Mouse (Mus musculus): Measurements from ENCODE around the gene Vmn2r-ps159. TPM values are rescaled to one million over a fixed set of nuclear protein-coding genes. Genes with fewer than 3 reads are reported as not detected.
"Not testable (repeated sequence)": the region's sequence is repeated elsewhere in the genome, so short reads cannot be mapped to it uniquely, and the experiment has no call there.

Vmn2r-ps159 gene
- not detected in 2 replicates for polyA plus RNA-seq (2014; fragmentation: Nextera tagmentation; extraction: Ambion mirVana)

DNA sequence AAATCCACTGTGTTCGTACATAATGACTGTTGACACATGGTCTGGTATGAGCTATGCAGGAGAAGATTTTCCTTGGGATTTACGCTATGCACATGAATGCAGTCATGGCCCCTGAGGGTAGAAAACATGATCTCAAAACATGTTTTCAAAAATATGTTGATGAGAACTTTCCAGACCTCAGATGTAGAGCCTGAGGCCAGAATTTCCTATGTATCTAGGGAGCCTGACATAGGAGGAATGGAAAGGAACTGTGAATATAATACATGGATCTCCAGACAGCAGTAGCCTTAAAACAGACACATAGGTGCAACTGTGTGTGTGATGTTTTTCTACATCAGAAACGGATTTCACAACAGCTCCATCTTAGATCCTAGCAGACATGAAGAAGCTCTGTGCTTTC lies at the start of gene Vmn2r-ps159:
Gene Vmn2r-ps159 (plus strand): TSS at position 301 of the 400 bp plus-strand sequence.
- DNase-seq (ENCODE audit: low spot score); H3K4me3 ChIP-seq (ENCODE audit: low read depth, low read length); ATAC-seq (ENCODE audit: insufficient read depth, low FRiP score, low TSS enrichment); H3K4me1 ChIP-seq (ENCODE audit: control insufficient read depth, insufficient read depth, low read length); H3K9me3 ChIP-seq (ENCODE audit: control insufficient read depth, low read length); H3K36me3 ChIP-seq (ENCODE audit: control insufficient read depth, insufficient read depth, low read length); H3K9ac ChIP-seq (ENCODE audit: low read length); H3K27ac ChIP-seq (ENCODE audit: low read depth, low read length); H3K27me3 ChIP-seq (ENCODE audit: control insufficient read depth, insufficient read depth, low read length); H3K4me2 ChIP-seq (ENCODE audit: low read depth): not testable (repeated sequence)
- whole genome bisulfite sequencing, result 76% methylated on average over 3 of the region's 3 CpGs

DNA sequence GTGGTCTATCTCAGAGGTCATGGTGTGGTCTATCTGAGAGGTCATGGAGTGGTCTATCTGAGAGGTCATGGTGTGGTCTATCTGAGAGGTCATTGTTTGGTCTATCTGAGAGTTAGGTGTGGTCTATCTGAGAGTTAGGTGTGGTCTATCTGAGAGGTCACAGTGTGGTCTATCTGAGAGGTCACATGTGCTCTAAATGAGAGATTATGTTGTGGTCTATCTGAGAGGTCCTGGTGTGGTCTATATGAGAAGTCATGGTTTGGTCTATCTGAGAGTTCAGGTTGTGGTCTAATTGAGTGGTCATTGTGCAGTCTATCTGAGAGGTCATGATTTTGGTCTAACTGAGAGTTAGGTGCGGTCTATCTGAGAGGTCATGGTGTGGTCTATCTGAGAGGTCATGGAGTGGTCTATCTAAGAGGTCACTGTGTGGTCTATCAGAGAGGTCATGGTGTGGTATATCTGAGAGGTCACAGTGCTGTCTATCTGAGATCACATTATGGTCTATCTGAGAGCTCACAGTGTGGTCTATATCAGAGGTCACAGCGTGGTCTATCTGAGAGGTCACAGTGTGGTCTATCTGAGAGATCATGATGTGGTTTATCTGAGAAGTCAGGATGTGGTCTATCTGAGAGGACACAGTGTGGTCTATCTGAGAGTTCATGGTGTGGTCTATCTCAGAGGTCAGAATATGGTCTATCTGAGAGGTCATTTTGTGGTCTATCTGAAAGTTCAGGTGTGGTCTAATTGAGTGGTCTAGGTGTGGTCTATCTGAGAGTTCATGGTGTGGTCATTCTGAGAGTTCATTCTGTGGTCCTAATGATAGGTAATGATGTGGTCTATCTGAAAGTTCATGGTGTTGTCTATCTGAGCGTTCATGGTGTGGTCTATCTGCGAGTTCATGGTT lies 10.9 kb downstream of the Vmn2r-ps159 start:
- H3K27ac ChIP-seq (ENCODE audit: low read depth, low read length); DNase-seq (ENCODE audit: low spot score); H3K9ac ChIP-seq (ENCODE audit: low read length); H3K4me1 ChIP-seq (ENCODE audit: control insufficient read depth, insufficient read depth, low read length); H3K36me3 ChIP-seq (ENCODE audit: control insufficient read depth, insufficient read depth, low read length); H3K27me3 ChIP-seq (ENCODE audit: control insufficient read depth, insufficient read depth, low read length); H3K4me3 ChIP-seq (ENCODE audit: low read depth, low read length); H3K4me2 ChIP-seq (ENCODE audit: low read depth): not testable (repeated sequence)
- ATAC-seq (ENCODE audit: insufficient read depth, low FRiP score, low TSS enrichment), result peak; percentile 36; the same call in 1 of the 2 replicates
- H3K9me3 ChIP-seq (ENCODE audit: control insufficient read depth, low read length), result peaks cover 18% of the 10 kb centered on the region
- WGBS, result 86% methylated on average over 4 of the region's 4 CpGs

DNA sequence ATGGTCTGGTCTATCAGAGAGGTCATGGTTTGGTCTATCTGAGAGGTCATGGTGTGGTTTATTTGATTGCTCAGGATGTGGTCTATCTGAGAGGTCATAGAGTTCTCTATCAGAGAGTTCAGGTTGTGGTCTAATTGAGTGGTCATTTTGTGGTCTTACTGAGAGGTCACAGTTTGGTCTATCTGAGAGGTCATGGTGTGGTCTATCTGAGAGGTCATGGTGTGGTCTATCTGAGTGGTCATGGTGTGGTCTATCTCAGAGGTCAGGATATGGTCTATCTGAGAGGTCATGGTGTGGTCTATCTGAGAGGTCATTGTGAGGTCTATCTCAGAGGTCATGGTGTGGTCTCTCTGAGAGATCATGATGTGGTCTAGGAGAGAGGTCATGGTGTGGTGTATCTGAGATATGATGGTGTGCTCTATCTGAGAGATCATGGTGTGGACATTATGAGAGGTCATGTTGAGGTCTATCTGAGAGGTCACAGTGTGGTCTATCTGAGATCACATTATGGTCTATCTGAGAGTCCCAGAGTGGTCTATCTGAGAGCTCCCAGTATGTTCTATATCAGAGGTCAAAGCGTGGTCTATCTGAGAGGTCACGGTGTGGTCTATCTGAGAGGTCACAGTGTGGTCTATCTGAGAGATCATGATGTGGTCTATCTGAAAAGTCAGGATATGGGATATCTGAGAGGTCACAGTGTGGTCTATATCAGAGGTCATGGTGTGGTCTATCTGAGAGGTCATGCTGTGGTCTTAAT lies 11.8 kb downstream of the Vmn2r-ps159 start:
- 85% methylated on average over 2 of the region's 2 CpGs for WGBS
- Histone ChIP-seq H3K27ac (ENCODE audit: low read depth, low read length) (no peak overlapping the region), H3K27me3 (ENCODE audit: control insufficient read depth, insufficient read depth, low read length) (no peaks in the 10 kb centered on the region), H3K9ac (ENCODE audit: low read length) (no peak overlapping the region), H3K4me3 (ENCODE audit: low read depth, low read length) (no peak overlapping the region), H3K4me1 (ENCODE audit: control insufficient read depth, insufficient read depth, low read length) (no peaks in the 10 kb centered on the region), H3K9me3 (ENCODE audit: control insufficient read depth, low read length) (peaks cover 18% of the 10 kb centered on the region), H3K36me3 (ENCODE audit: control insufficient read depth, insufficient read depth, low read length) (no peaks in the 10 kb centered on the region), H3K4me2 (ENCODE audit: low read depth) (no peak overlapping the region)
- peak; percentile 77 for ATAC-seq (ENCODE audit: insufficient read depth, low FRiP score, low TSS enrichment)
- DNase-seq (ENCODE audit: low spot score), result peak; percentile 20

DNA sequence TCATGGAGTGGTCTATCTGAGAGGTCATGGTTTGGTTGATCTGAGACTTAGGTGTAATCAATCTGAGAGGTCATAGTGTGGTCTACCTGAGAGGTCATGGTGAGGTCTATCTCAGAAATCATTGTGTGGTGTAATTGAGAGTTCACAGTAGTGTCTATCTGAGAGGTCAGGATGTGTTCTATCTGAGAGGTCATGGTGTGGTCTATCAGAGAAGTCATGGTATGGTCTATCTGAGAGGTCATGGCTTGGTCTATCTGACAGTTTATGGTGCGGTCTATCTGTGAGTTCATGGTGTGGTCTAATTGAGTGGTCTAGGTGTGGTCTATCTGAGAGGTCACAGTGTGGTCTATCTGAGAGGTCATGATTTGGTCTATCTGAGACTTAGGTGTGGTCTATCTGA lies 12.4 kb downstream of the Vmn2r-ps159 start:
- Histone ChIP-seq H3K9ac (ENCODE audit: low read length) (no peak overlapping the region), H3K27ac (ENCODE audit: low read depth, low read length) (no peak overlapping the region), H3K9me3 (ENCODE audit: control insufficient read depth, low read length) (peaks cover 18% of the 10 kb centered on the region), H3K4me1 (ENCODE audit: control insufficient read depth, insufficient read depth, low read length) (no peaks in the 10 kb centered on the region), H3K27me3 (ENCODE audit: control insufficient read depth, insufficient read depth, low read length) (no peaks in the 10 kb centered on the region), H3K36me3 (ENCODE audit: control insufficient read depth, insufficient read depth, low read length) (no peaks in the 10 kb centered on the region), H3K4me2 (ENCODE audit: low read depth) (no peak overlapping the region), H3K4me3 (ENCODE audit: low read depth, low read length) (no peak overlapping the region)
- 88% methylated on average over 1 of the region's 1 CpGs for WGBS
- DNase-seq (ENCODE audit: low spot score) (no peak), ATAC-seq (ENCODE audit: insufficient read depth, low FRiP score, low TSS enrichment) (peak; percentile 13; the same call in 1 of the 2 replicates)

DNA sequence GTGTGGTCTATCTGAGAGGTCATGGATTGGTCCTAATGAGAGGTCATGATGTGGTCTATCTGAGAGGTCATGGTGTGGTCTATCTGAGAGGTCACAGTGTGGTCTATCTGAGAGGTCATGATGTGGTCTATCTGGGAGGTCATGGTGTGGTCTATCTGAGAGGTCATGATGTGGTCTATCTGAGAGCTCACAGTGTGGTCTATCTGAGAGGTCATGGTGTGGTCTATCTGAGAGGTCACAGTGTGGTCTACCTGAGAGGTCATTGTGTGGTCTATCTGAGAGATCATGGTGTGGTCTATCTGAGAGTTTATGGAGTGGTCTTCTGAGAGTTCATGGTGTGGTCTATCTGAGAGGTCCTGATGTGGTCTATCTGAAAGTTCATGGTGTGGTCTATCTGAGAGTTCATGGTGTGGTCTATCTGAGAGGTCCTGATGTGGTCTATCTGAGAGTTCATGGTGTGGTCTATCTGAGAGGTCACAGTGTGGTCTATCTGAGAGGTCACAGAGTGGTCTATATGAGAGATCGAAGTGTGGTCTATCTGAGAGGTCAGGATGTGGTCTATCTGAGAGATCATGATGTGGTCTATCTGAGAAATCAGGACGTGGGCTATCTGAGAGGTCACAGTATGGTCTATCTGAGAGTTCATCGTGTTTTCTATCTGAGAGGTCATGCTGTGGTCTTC lies 26.0 kb downstream of the Vmn2r-ps159 start:
- H3K9me3 ChIP-seq (ENCODE audit: control insufficient read depth, low read length); DNase-seq (ENCODE audit: low spot score); H3K9ac ChIP-seq (ENCODE audit: low read length); H3K4me3 ChIP-seq (ENCODE audit: low read depth, low read length); H3K27ac ChIP-seq (ENCODE audit: low read depth, low read length); H3K36me3 ChIP-seq (ENCODE audit: control insufficient read depth, insufficient read depth, low read length); H3K4me2 ChIP-seq (ENCODE audit: low read depth); H3K4me1 ChIP-seq (ENCODE audit: control insufficient read depth, insufficient read depth, low read length); H3K27me3 ChIP-seq (ENCODE audit: control insufficient read depth, insufficient read depth, low read length): not testable (repeated sequence)
- peak; percentile 38; the same call in 1 of the 2 replicates for ATAC-seq (ENCODE audit: insufficient read depth, low FRiP score, low TSS enrichment)
- WGBS, result 70% methylated on average over 3 of the region's 3 CpGs

Other genes starting within 250 kb of the Vmn2r-ps159 start
- 50.6 and 51.9 TPM in 2 replicates for gene 9430015G10Rik, start 221.1 kb upstream of the Vmn2r-ps159 start, polyA plus RNA-seq (2014; fragmentation: Nextera tagmentation; extraction: Ambion mirVana)
- gene Rnf223, start 200.6 kb upstream of the Vmn2r-ps159 start, polyA plus RNA-seq (2014; fragmentation: Nextera tagmentation; extraction: Ambion mirVana), result 0.73 and 1.0 TPM in 2 replicates
- gene Agrn, start 133.6 kb upstream of the Vmn2r-ps159 start, polyA plus RNA-seq (2014; fragmentation: Nextera tagmentation; extraction: Ambion mirVana), result 85.9 and 91.9 TPM in 2 replicates
- gene Isg15, start 130.3 kb upstream of the Vmn2r-ps159 start, polyA plus RNA-seq (2014; fragmentation: Nextera tagmentation; extraction: Ambion mirVana), result not detected in 2 replicates
- 1.5 and 1.8 TPM in 2 replicates for gene AW011738, start 127.8 kb upstream of the Vmn2r-ps159 start, polyA plus RNA-seq (2014; fragmentation: Nextera tagmentation; extraction: Ambion mirVana)
- 0.57 and 0.85 TPM in 2 replicates for gene Perm1, start 115.2 kb upstream of the Vmn2r-ps159 start, polyA plus RNA-seq (2014; fragmentation: Nextera tagmentation; extraction: Ambion mirVana)
- 20.4 and 21.6 TPM in 2 replicates for gene Plekhn1, start 96.2 kb upstream of the Vmn2r-ps159 start, polyA plus RNA-seq (2014; fragmentation: Nextera tagmentation; extraction: Ambion mirVana)
- gene Noc2l, start 95.1 kb upstream of the Vmn2r-ps159 start, polyA plus RNA-seq (2014; fragmentation: Nextera tagmentation; extraction: Ambion mirVana), result 75.3 and 77.4 TPM in 2 replicates
- gene Samd11, start 75.4 kb upstream of the Vmn2r-ps159 start, polyA plus RNA-seq (2014; fragmentation: Nextera tagmentation; extraction: Ambion mirVana), result 1.4 and 2.6 TPM in 2 replicates